Mouse (Mus musculus) limb, embryonic 11.5 days (tissue): ENCODE data around the gene Tle4. TPM values are rescaled to one million over a fixed set of nuclear protein-coding genes. Genes with fewer than 3 reads are reported as not detected.

ENCODE experiments used
- ATAC-seq: fragments of 200-750 bp; cut with Nextera tagmentation; 2 replicates; pipeline ENCODE4 v1.8.0; 2017; ENCODE audit warnings: low read depth; ENCODE audit not compliant: insufficient number of reproducible peaks, low FRiP score, low TSS enrichment
- DNase-seq: peaks from one replicate; pipeline ENCODE4 v3.0.0-alpha.2; 2015; ENCODE audit warnings: low spot score
- H3K27ac ChIP-seq: fragments of 300-500 bp; sonication (generic); replicated peaks from 2 replicates; pipeline ENCODE4 v1.5.1; 2014; ENCODE audit warnings: low read depth, mild to moderate bottlenecking, low read length
- H3K27me3 ChIP-seq: fragments of 300-500 bp; sonication (generic); 2 replicates; pipeline ENCODE4 v1.6.1; 2014; ENCODE audit warnings: mild to moderate bottlenecking, low read length, mixed read lengths; ENCODE audit not compliant: control insufficient read depth, insufficient read depth
- H3K36me3 ChIP-seq: fragments of 300-500 bp; sonication (generic); 2 replicates; pipeline ENCODE4 v1.6.1; 2014; ENCODE audit warnings: mild to moderate bottlenecking, low read length, moderate library complexity, mixed read lengths; ENCODE audit not compliant: control insufficient read depth, insufficient read depth
- H3K4me1 ChIP-seq: fragments of 300-500 bp; sonication (generic); 2 replicates; pipeline ENCODE4 v1.6.1; 2014; ENCODE audit warnings: low read length, mixed read lengths; ENCODE audit not compliant: control insufficient read depth, insufficient read depth
- H3K4me2 ChIP-seq: fragments of 300-500 bp; sonication (generic); 2 replicates; pipeline ENCODE4 v1.6.1; 2014; ENCODE audit warnings: low read depth, mild to moderate bottlenecking, moderate library complexity; ENCODE audit not compliant: severe bottlenecking
- H3K4me3 ChIP-seq: fragments of 300-500 bp; sonication (generic); 2 replicates; pipeline ENCODE4 v1.5.1; 2014; ENCODE audit warnings: low read depth, low read length
- H3K9ac ChIP-seq: fragments of 300-500 bp; sonication (generic); 2 replicates; pipeline ENCODE4 v1.6.1; 2014; ENCODE audit warnings: mild to moderate bottlenecking, low read length
- H3K9me3 ChIP-seq: fragments of 300-500 bp; sonication (generic); 2 replicates; pipeline ENCODE4 v1.6.1; 2016; ENCODE audit warnings: low read length; ENCODE audit not compliant: control insufficient read depth
- WGBS: fragments of 180-500 bp; shearing (Covaris S2); extraction: QIAGEN DNeasy Blood & Tissue Kit; methylation state at CpG from one replicate; pipeline ENCODE4 v1.1.7; 2014; 5-methylcytosine and 5-hydroxymethylcytosine counted together
- polyA plus RNA-seq: library from polyadenylated mRNA; unstranded; fragments of >200 nt; fragmentation: Nextera tagmentation; extraction: Ambion mirVana; gene quantifications from 2 replicates; pipeline ENCODE4 v1.2.1, GENCODE M21; 2014

Gene Tle4
- polyA plus RNA-seq, 1 experiment from 2014 or later, result 29.0 TPM

GRCm38 (mm10) chr19:14585235-14585634, 12.6 kb downstream of the Tle4 start:
- Histone ChIP-seq H3K27ac (no peak overlapping the region), H3K4me3 (no peak overlapping the region), H3K9me3 (no peaks in the 10 kb centered on the region), H3K4me1 (peaks cover 21% of the 10 kb centered on the region), H3K27me3 (no peaks in the 10 kb centered on the region), H3K9ac (no peak overlapping the region), H3K36me3 (peaks cover 3% of the 10 kb centered on the region), H3K4me2 (no peak overlapping the region)
- DNase-seq (no peak), ATAC-seq (no peak)
- WGBS, result 88% methylated on average over 3 of the region's 3 CpGs

GRCm38 (mm10) chr19:14578698-14579097, 19.2 kb downstream of the Tle4 start:
- Histone ChIP-seq H3K4me2 (no peak overlapping the region), H3K4me3 (no peak overlapping the region), H3K27ac (no peak overlapping the region), H3K9me3 (no peaks in the 10 kb centered on the region), H3K36me3 (0 out of 2 replicates have a peak, but pooled peaks cover 2% of the 10 kb centered on the region), H3K27me3 (no peaks in the 10 kb centered on the region), H3K4me1 (no peaks in the 10 kb centered on the region), H3K9ac (no peak overlapping the region)
- DNase-seq, result no peak
- ATAC-seq, result no peak
- 89% methylated on average over 5 of the region's 5 CpGs for WGBS

GRCm38 (mm10) chr19:14578016-14578415, 19.8 kb downstream of the Tle4 start:
- 0 out of 2 replicates have a peak, but pooled peaks cover 2% of the 10 kb centered on the region for H3K36me3 ChIP-seq
- no peak overlapping the region for H3K9ac ChIP-seq
- no peak overlapping the region for H3K4me3 ChIP-seq
- H3K4me2 ChIP-seq, result no peak overlapping the region
- H3K27ac ChIP-seq, result no peak overlapping the region
- H3K4me1 ChIP-seq, result no peaks in the 10 kb centered on the region
- no peaks in the 10 kb centered on the region for H3K9me3 ChIP-seq
- DNase-seq (no peak), ATAC-seq (no peak)
- no peaks in the 10 kb centered on the region for H3K27me3 ChIP-seq
- WGBS, result 58% methylated on average over 4 of the region's 4 CpGs

GRCm38 (mm10) chr19:14576311-14576710, 21.5 kb downstream of the Tle4 start:
- H3K4me1 ChIP-seq, result no peaks in the 10 kb centered on the region
- ATAC-seq (no peak), DNase-seq (no peak)
- no peak overlapping the region for H3K9ac ChIP-seq
- H3K36me3 ChIP-seq, result 0 out of 2 replicates have a peak, but pooled peaks cover 2% of the 10 kb centered on the region
- no peaks in the 10 kb centered on the region for H3K9me3 ChIP-seq
- H3K4me2 ChIP-seq, result no peak overlapping the region
- H3K27me3 ChIP-seq, result no peaks in the 10 kb centered on the region
- no peak overlapping the region for H3K4me3 ChIP-seq
- H3K27ac ChIP-seq, result no peak overlapping the region

GRCm38 (mm10) chr19:14568879-14569278, 29.0 kb downstream of the Tle4 start:
- Histone ChIP-seq H3K4me3 (no peak overlapping the region), H3K27me3 (no peaks in the 10 kb centered on the region), H3K27ac (no peak overlapping the region), H3K9me3 (no peaks in the 10 kb centered on the region), H3K36me3 (no peaks in the 10 kb centered on the region), H3K4me2 (no peak overlapping the region), H3K4me1 (peaks cover 9% of the 10 kb centered on the region), H3K9ac (no peak overlapping the region)
- ATAC-seq (no peak), DNase-seq (no peak)

GRCm38 (mm10) chr19:14567081-14567480, 30.8 kb downstream of the Tle4 start:
- Histone ChIP-seq H3K36me3 (no peaks in the 10 kb centered on the region), H3K9me3 (no peaks in the 10 kb centered on the region), H3K27me3 (no peaks in the 10 kb centered on the region), H3K4me2 (no peak overlapping the region), H3K9ac (no peak overlapping the region), H3K4me1 (peaks cover 9% of the 10 kb centered on the region), H3K27ac (no peak overlapping the region), H3K4me3 (no peak overlapping the region)
- DNase-seq, result no peak
- WGBS, result 36% methylated on average over 3 of the region's 3 CpGs
- no peak for ATAC-seq

GRCm38 (mm10) chr19:14566564-14567021, 31.3 kb downstream of the Tle4 start:
- Histone ChIP-seq H3K4me3 (no peak overlapping the region), H3K9me3 (no peaks in the 10 kb centered on the region), H3K9ac (no peak overlapping the region), H3K27ac (no peak overlapping the region), H3K27me3 (no peaks in the 10 kb centered on the region), H3K4me2 (no peak overlapping the region), H3K4me1 (peaks cover 9% of the 10 kb centered on the region), H3K36me3 (no peaks in the 10 kb centered on the region)
- DNase-seq, result no peak
- whole genome bisulfite sequencing, result 14% methylated on average over 5 of the region's 5 CpGs
- no peak for ATAC-seq

- ATAC-seq, result no peak
- no peak overlapping the region for H3K9ac ChIP-seq
- DNase-seq, result no peak
- H3K36me3 ChIP-seq, result no peaks in the 10 kb centered on the region
- 75% methylated on average over 4 of the region's 4 CpGs for WGBS
- no peak overlapping the region for H3K4me3 ChIP-seq
- H3K4me2 ChIP-seq, result no peak overlapping the region
- H3K27ac ChIP-seq, result no peak overlapping the region
- H3K4me1 ChIP-seq, result peaks cover 9% of the 10 kb centered on the region
- no peaks in the 10 kb centered on the region for H3K27me3 ChIP-seq
- no peaks in the 10 kb centered on the region for H3K9me3 ChIP-seq
Observed at GRCm38 (mm10) chr19:14565424-14566069, 32.3 kb downstream of the Tle4 start.
